Mouse (Mus musculus) bone marrow macrophage, adult 2 months (primary cell): ENCODE measurements around the gene Pla2g4b.

Experiments used
- CTCF ChIP-seq: IDR thresholded peaks from 2 replicates; pipeline ENCODE4 v1.5.1; 2012; ENCODE audit warnings: low read depth, mild to moderate bottlenecking, low read length, moderate library complexity
- POLR2A ChIP-seq: IDR thresholded peaks from 2 replicates; pipeline ENCODE4 v1.6.1; 2012; ENCODE audit warnings: mild to moderate bottlenecking, low read depth, low read length, borderline replicate concordance

DNA sequence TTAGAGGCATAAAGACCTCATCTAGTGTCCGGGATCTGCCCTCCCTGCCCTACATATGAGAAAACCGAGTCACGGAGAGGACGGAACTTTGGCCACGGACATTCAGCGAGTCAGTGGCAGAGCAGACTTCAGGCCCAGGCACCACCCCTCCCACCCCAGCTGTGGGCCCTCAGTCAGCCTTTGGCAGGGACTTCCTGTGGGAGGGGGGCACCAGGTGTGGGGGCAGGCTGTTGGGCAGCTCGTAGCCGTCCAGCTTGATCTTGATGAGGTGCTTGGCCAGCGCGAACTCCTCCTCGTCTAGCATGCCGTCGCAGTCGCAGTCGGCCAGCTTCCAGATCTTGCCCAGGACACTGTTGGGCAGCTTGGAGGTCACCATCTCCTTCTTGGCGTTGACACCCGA is 57.8 kb downstream of the Pla2g4b start:
- TF ChIP-seq CTCF (no peak), POLR2A (no peak)
